In the genomic region with DNA sequence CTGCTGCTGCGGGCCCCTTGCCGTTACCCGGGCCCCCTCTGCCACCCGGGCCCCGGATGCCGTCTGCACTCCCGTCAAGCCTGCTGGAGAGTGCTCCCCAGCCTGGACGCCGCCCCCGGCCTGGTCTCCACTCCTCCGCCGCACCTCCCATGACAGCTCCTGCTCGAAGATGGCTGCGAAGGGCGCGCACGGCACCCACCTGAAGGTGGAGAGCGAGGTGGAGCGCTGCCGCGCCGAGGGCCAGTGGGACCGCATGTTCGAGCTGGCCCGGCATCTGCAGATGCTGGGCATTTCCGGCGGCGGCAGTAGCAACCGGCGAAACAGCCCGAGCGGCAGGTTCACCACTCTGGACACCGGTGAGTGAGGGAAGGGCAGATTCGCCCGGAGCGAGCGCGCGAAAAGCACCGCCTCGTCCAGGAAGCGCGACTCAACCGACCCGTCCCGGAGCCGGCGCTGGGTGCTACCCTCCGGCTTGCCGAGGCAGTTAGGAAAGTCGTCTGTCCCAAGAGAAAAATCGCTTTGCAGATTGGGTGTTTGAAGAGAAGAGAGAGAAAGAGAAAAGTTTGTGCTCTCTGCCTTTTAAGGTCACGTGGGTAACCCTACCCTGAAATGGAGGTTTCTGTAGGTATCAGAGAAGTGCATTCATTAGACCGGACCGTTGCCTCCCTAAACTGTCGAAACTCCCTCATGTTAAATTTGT, we compare ENCODE assay signal across 8 mouse cellular contexts. TPM values are rescaled to one million over a fixed set of nuclear protein-coding genes. Genes with fewer than 3 reads are reported as not detected.
DNase-seq lines count a peak whose midpoint lies in the region; ATAC-seq lines count a peak whose summit lies in the region.

No protein-coding gene starts in this region.

- H3K36me3 ChIP-seq in kidney, embryonic 16.5 days (ENCODE audit: insufficient read depth, low read length) = no peaks in the 10 kb centered on the region
- H3K36me3 ChIP-seq in lung, embryonic 16.5 days (ENCODE audit: control insufficient read depth, insufficient read depth, low read length) = no peaks in the 10 kb centered on the region

- peak; percentile 79 for DNase-seq in CD4-positive, CD25-positive, alpha-beta regulatory T cell, adult 2 months (ENCODE audit: low read depth, low spot score)
- DNase-seq in MEL-GATA-1-ER (ENCODE audit: extremely low read depth, low read depth) = peak; percentile 51
- peak; percentile 59 to 60 for DNase-seq in cerebellum, postnatal 25 days
- DNase-seq in gastrocnemius, postnatal 14 days = peak; percentile 65
- peak; percentile 32 to 47 for DNase-seq in right cerebral cortex, adult 2 months (ENCODE audit: low spot score in 2 of 2)

- peak overlapping the region; percentile 98 for H3K4me2 ChIP-seq in kidney, embryonic 16.5 days (replicated peaks; ENCODE audit: low read depth, low read length)
- peak overlapping the region; percentile 99 for H3K4me2 ChIP-seq in lung, embryonic 16.5 days (ENCODE audit: low read depth, low read length)

- under 1% methylated on average over 56 of the region's 56 CpGs for WGBS in kidney, embryonic 16.5 days
- WGBS in lung, embryonic 16.5 days = under 1% methylated on average over 55 of the region's 56 CpGs

- peak overlapping the region; percentile 81 for H3K27ac ChIP-seq in kidney, embryonic 16.5 days (ENCODE audit: low read length)
- peak overlapping the region; percentile 79 for H3K27ac ChIP-seq in lung, embryonic 16.5 days (ENCODE audit: low read length)

- H3K4me1 ChIP-seq in kidney, embryonic 16.5 days (ENCODE audit: insufficient read depth, low read length) = peaks cover 25% of the 10 kb centered on the region
- H3K4me1 ChIP-seq in lung, embryonic 16.5 days (replicated peaks; ENCODE audit: control insufficient read depth, insufficient read depth, low read length) = peaks cover 27% of the 10 kb centered on the region

- peak overlapping the region; percentile 79 for H3K4me3 ChIP-seq in kidney, embryonic 16.5 days (ENCODE audit: low read length)
- H3K4me3 ChIP-seq in lung, embryonic 16.5 days (ENCODE audit: low read length) = peak overlapping the region; percentile 82

- intact Hi-C loops in gastrocnemius, postnatal 14 days (cut with DNase I; ENCODE audit: low total_unique reads) = no loop called here

- no peak for ATAC-seq in kidney, embryonic 16.5 days (ENCODE audit: low FRiP score, low TSS enrichment)
- ATAC-seq in lung, embryonic 16.5 days (ENCODE audit: low read depth) = peak; percentile 37
- ATAC-seq in granulocyte monocyte progenitor cell, adult 5-6 weeks (replicated peaks; ENCODE audit: poor library complexity, severe bottlenecking) = no peak; the same call in 1 of the 2 replicates

- peak overlapping the region; percentile 89 for H3K9ac ChIP-seq in kidney, embryonic 16.5 days (replicated peaks; ENCODE audit: low read length)
- peak overlapping the region; percentile 77 for H3K9ac ChIP-seq in lung, embryonic 16.5 days (ENCODE audit: low read length)

- H3K9me3 ChIP-seq in kidney, embryonic 16.5 days (ENCODE audit: low read length) = no peaks in the 10 kb centered on the region
- H3K9me3 ChIP-seq in lung, embryonic 16.5 days (ENCODE audit: control insufficient read depth, low read length) = no peaks in the 10 kb centered on the region

- H3K27me3 ChIP-seq in kidney, embryonic 16.5 days (ENCODE audit: insufficient read depth, low read length) = peaks cover 14% of the 10 kb centered on the region; the same call in 1 of the 2 replicates
- H3K27me3 ChIP-seq in lung, embryonic 16.5 days (ENCODE audit: control insufficient read depth, insufficient read depth, low read depth, low read length) = peaks cover 10% of the 10 kb centered on the region; the same call in 1 of the 2 replicates

RNA-seq across cellular contexts. Expression of gene Ttc7, which starts 0.5 kb away (rescaled TPM):
- 10 to 100 TPM; 13.2 to 14.5 TPM for total RNA-seq in gastrocnemius, postnatal 14 days (2021)
- 8.7 and 9.4 TPM in 2 replicates for polyA plus RNA-seq in kidney, embryonic 16.5 days (2015; fragmentation: Nextera tagmentation; extraction: Ambion mirVana)
- 6.1 and 6.4 TPM in 2 replicates for polyA plus RNA-seq in lung, embryonic 16.5 days (2015; fragmentation: Nextera tagmentation; extraction: Ambion mirVana)
- 68.9 and 94.1 TPM in 2 replicates for total RNA-seq in granulocyte monocyte progenitor cell, adult 5-6 weeks (2014; fragmentation: Nextera tagmentation)
- 42.2 and 46.7 TPM in 2 replicates for total RNA-seq in granulocyte monocyte progenitor cell, adult 5-6 weeks (2017)

RNA-seq across cellular contexts. Expression of gene Mcfd2, which starts 17.5 kb away (rescaled TPM):
- 10 to 100 TPM; 19.0 to 20.9 TPM for total RNA-seq in gastrocnemius, postnatal 14 days (2021)
- polyA plus RNA-seq in kidney, embryonic 16.5 days (2015; fragmentation: Nextera tagmentation; extraction: Ambion mirVana) = 132 and 151 TPM in 2 replicates
- 113 and 118 TPM in 2 replicates for polyA plus RNA-seq in lung, embryonic 16.5 days (2015; fragmentation: Nextera tagmentation; extraction: Ambion mirVana)
- 64.9 and 73.6 TPM in 2 replicates for total RNA-seq in granulocyte monocyte progenitor cell, adult 5-6 weeks (2014; fragmentation: Nextera tagmentation)
- total RNA-seq in granulocyte monocyte progenitor cell, adult 5-6 weeks (2017) = 112 and 128 TPM in 2 replicates
